Mouse (Mus musculus): Measurements from ENCODE around the gene Cd52.

Gene Cd52

GRCm38 (mm10) chr4:134058166-134058715, 36.6 kb downstream of the Cd52 start:
- peak in 1 of 2 experiments; percentile 24 for DNase-seq (ENCODE audit: low read depth in 2 of 2, low spot score in 2 of 2)

- no peak for DNase-seq (ENCODE audit: low read depth in 2 of 2, low spot score in 2 of 2)
Observed at GRCm38 (mm10) chr4:134053538-134053937, 41.3 kb downstream of the Cd52 start, which contains the start of gene Zfp683. Gene Zfp683 (plus strand): TSS chr4:134053838.

GRCm38 (mm10) chr4:134052560-134052959, 42.3 kb downstream of the Cd52 start:
- DNase-seq (ENCODE audit: low read depth in 2 of 2, low spot score in 2 of 2) = no peak

GRCm38 (mm10) chr4:134051912-134052311, 43.0 kb downstream of the Cd52 start:
- DNase-seq (ENCODE audit: low read depth in 2 of 2, low spot score in 2 of 2) = no peak

GRCm38 (mm10) chr4:134047648-134048047, 47.2 kb downstream of the Cd52 start:
- no peak for DNase-seq (ENCODE audit: low read depth in 2 of 2, low spot score in 2 of 2)

- peak in 1 of 2 experiments; percentile 23 for DNase-seq (ENCODE audit: low read depth in 2 of 2, low spot score in 2 of 2)
Observed at GRCm38 (mm10) chr4:134043041-134043440, 51.8 kb downstream of the Cd52 start.

- peak; percentile 30 to 47 for DNase-seq (ENCODE audit: low read depth in 2 of 2, low spot score in 2 of 2)
Observed at GRCm38 (mm10) chr4:134041317-134042123, 53.4 kb downstream of the Cd52 start.

- peak; percentile 79 to 80 for DNase-seq (ENCODE audit: low read depth in 2 of 2, low spot score in 2 of 2)
Observed at GRCm38 (mm10) chr4:134035953-134036352, 58.9 kb downstream of the Cd52 start.

Measured in CD8-positive naive resting alpha-beta T cell, adult 2 months (primary cell).